9 mouse cellular contexts compared by ENCODE assay signal in genomic region chr17:28484704-28485445, GRCm38 (mm10). TPM values are rescaled to one million over a fixed set of nuclear protein-coding genes. Genes with fewer than 3 reads are reported as not detected.
DNase-seq lines count a peak whose midpoint lies in the region; ATAC-seq lines count a peak whose summit lies in the region.
"Had no signal": no experiment of that assay in that cellular context is flagged by ENCODE, and none has a peak within 500 bp of the region (broad histone marks: within the 10 kb centered on the region; RNA-seq: fewer than 3 reads in every experiment).

No protein-coding gene starts in this region.

- H3K27me3 ChIP-seq in forebrain, embryonic 13.5 days, result no peaks in the 10 kb centered on the region
- no peaks in the 10 kb centered on the region for H3K27me3 ChIP-seq in hindbrain, embryonic 12.5 days
- no peaks in the 10 kb centered on the region for H3K27me3 ChIP-seq in megakaryocyte, embryonic 14.5 days (replicated peaks)
- no peaks in the 10 kb centered on the region for H3K27me3 ChIP-seq in stomach, embryonic 15.5 days (replicated peaks)

- peak overlapping the region; percentile 75 for H3K4me2 ChIP-seq in forebrain, embryonic 13.5 days
- H3K4me2 ChIP-seq in hindbrain, embryonic 12.5 days (replicated peaks), result peak overlapping the region; percentile 75
- H3K4me2 ChIP-seq in stomach, embryonic 15.5 days, result peak overlapping the region; percentile 67

- DNase-seq in cerebellum, adult 11 months, result peak; percentile 32
- peak; percentile 40 to 56 for DNase-seq in adrenal gland, postnatal 36 days
- DNase-seq in left cerebral cortex, postnatal 25 days (ENCODE audit: low spot score in 2 of 2), result peak; percentile 15 to 42

- H3K9ac ChIP-seq in forebrain, embryonic 13.5 days, result peak overlapping the region; percentile 85
- H3K9ac ChIP-seq in hindbrain, embryonic 12.5 days, result peak overlapping the region; percentile 88
- peak overlapping the region; percentile 76 for H3K9ac ChIP-seq in stomach, embryonic 15.5 days

- no peaks in the 10 kb centered on the region for H3K9me3 ChIP-seq in forebrain, embryonic 13.5 days (replicated peaks)
- no peaks in the 10 kb centered on the region for H3K9me3 ChIP-seq in hindbrain, embryonic 12.5 days (replicated peaks)
- 0 out of 2 replicates have a peak, but pooled peaks cover 3% of the 10 kb centered on the region for H3K9me3 ChIP-seq in megakaryocyte, embryonic 14.5 days
- no peaks in the 10 kb centered on the region for H3K9me3 ChIP-seq in stomach, embryonic 15.5 days

- H3K27ac ChIP-seq in forebrain, embryonic 13.5 days, result peak overlapping the region; percentile 91
- H3K27ac ChIP-seq in hindbrain, embryonic 12.5 days, result peak overlapping the region; percentile 92; the same call in 1 of the 2 replicates
- H3K27ac ChIP-seq in stomach, embryonic 15.5 days, result peak overlapping the region; percentile 86

- ATAC-seq in cerebellum, adult (ENCODE audit: insufficient number of reproducible peaks, low FRiP score, low TSS enrichment), result no peak
- no peak for ATAC-seq in forebrain, embryonic 13.5 days
- no peak for ATAC-seq in hindbrain, embryonic 12.5 days (ENCODE audit: low FRiP score)
- 0 out of 2 replicates have a peak, but pooled peaks have one; percentile 1 for ATAC-seq in stomach, embryonic 15.5 days (ENCODE audit: insufficient read depth, low FRiP score, low read depth)

- no peaks in the 10 kb centered on the region for H3K36me3 ChIP-seq in forebrain, embryonic 13.5 days (ENCODE audit: poor library complexity, severe bottlenecking)
- H3K36me3 ChIP-seq in hindbrain, embryonic 12.5 days, result no peaks in the 10 kb centered on the region
- H3K36me3 ChIP-seq in megakaryocyte, embryonic 14.5 days (replicated peaks; ENCODE audit: low read length), result peaks cover 6% of the 10 kb centered on the region
- no peaks in the 10 kb centered on the region for H3K36me3 ChIP-seq in stomach, embryonic 15.5 days

- H3K4me1 ChIP-seq in forebrain, embryonic 13.5 days, result peaks cover 12% of the 10 kb centered on the region
- peaks cover 13% of the 10 kb centered on the region for H3K4me1 ChIP-seq in hindbrain, embryonic 12.5 days
- peaks cover 29% of the 10 kb centered on the region for H3K4me1 ChIP-seq in megakaryocyte, embryonic 14.5 days
- no peaks in the 10 kb centered on the region for H3K4me1 ChIP-seq in stomach, embryonic 15.5 days

- intact Hi-C loops in left cerebral cortex, postnatal 25 days (cut with DNase I), result loop anchor here (1.0 kb wide), 1 partner anchor 38 kb away; no protein-coding TSS in a partner anchor

- WGBS in forebrain, embryonic 13.5 days, result 5% methylated on average over 30 of the region's 30 CpGs
- 8% methylated on average over 30 of the region's 30 CpGs for WGBS in hindbrain, embryonic 12.5 days
- 5% methylated on average over 30 of the region's 30 CpGs for WGBS in stomach, embryonic 15.5 days

- peak overlapping the region; percentile 89 for H3K4me3 ChIP-seq in forebrain, embryonic 13.5 days
- H3K4me3 ChIP-seq in hindbrain, embryonic 12.5 days, result peak overlapping the region; percentile 92
- H3K4me3 ChIP-seq in megakaryocyte, embryonic 14.5 days (replicated peaks), result peak overlapping the region; percentile 97
- peak overlapping the region; percentile 87 for H3K4me3 ChIP-seq in stomach, embryonic 15.5 days (replicated peaks)

RNA-seq across cellular contexts. Expression of gene Fkbp5, which starts 32.5 kb away (rescaled TPM):
- total RNA-seq in adrenal gland, postnatal 36 days (2021), result 100 to 1,000 TPM in 1 of 2 experiments, 10 to 100 TPM in 1; 52.5 to 126 TPM
- 29.4 and 30.1 TPM in 2 replicates for polyA plus RNA-seq in forebrain, embryonic 13.5 days (2015; fragmentation: Nextera tagmentation; extraction: Ambion mirVana)
- 28.3 and 32.6 TPM in 2 replicates for polyA plus RNA-seq in hindbrain, embryonic 12.5 days (2016; fragmentation: Nextera tagmentation; extraction: Ambion mirVana)
- 10 to 100 TPM; 46.4 to 53.2 TPM for total RNA-seq in left cerebral cortex, postnatal 25 days (2021)
- polyA plus RNA-seq in megakaryocyte, embryonic 14.5 days (2012; ENCODE audit: insufficient read depth, low replicate concordance), result 8.7 and 25.1 TPM in 2 replicates
- polyA plus RNA-seq in stomach, embryonic 15.5 days (2015; fragmentation: Nextera tagmentation; extraction: Ambion mirVana), result 24.1 and 24.6 TPM in 2 replicates

RNA-seq across cellular contexts. Expression of gene Armc12, which starts 45.7 kb away (rescaled TPM):
- total RNA-seq in adrenal gland, postnatal 36 days (2021), result not detected
- polyA plus RNA-seq in forebrain, embryonic 13.5 days (2015; fragmentation: Nextera tagmentation; extraction: Ambion mirVana), result not detected in 2 replicates
- not detected in 2 replicates for polyA plus RNA-seq in hindbrain, embryonic 12.5 days (2016; fragmentation: Nextera tagmentation; extraction: Ambion mirVana)
- total RNA-seq in left cerebral cortex, postnatal 25 days (2021), result not detected
- not detected in 2 replicates for polyA plus RNA-seq in megakaryocyte, embryonic 14.5 days (2012; ENCODE audit: insufficient read depth, low replicate concordance)
- polyA plus RNA-seq in stomach, embryonic 15.5 days (2015; fragmentation: Nextera tagmentation; extraction: Ambion mirVana), result not detected in 2 replicates
- total RNA-seq: left cerebral cortex, adult 8-10 months had no signal
